Mouse (Mus musculus): ENCODE results near the gene Cdh26.

The Cdh26 gene

GRCm38 (mm10) chr2:178430231-178430630 lies at the start of gene Cdh26:
Cdh26 (plus strand) TSS chr2:178430531.
- DNase-seq (ENCODE audit: low spot score in 2 of 2) = no peak

- no peak for DNase-seq (ENCODE audit: low spot score in 2 of 2)
These were observed 23.1 kb upstream of the Cdh26 start, which contains the start of gene Sycp2 for GRCm38 (mm10) chr2:178407053-178407815. Sycp2 (minus strand) TSS chr2:178407685.

- DNase-seq (ENCODE audit: low spot score in 2 of 2) = no peak
These were observed 21.3 kb upstream of the Cdh26 start for GRCm38 (mm10) chr2:178409024-178409423.

GRCm38 (mm10) chr2:178410286-178410685 lies 20.0 kb upstream of the Cdh26 start:
- no peak for DNase-seq (ENCODE audit: low spot score in 2 of 2)

- peak in 1 of 2 experiments; percentile 3 for DNase-seq (ENCODE audit: low spot score in 2 of 2)
These were observed 17.7 kb upstream of the Cdh26 start for GRCm38 (mm10) chr2:178412598-178412997.

- peak in 1 of 2 experiments; percentile 34 for DNase-seq (ENCODE audit: low spot score in 2 of 2)
These were observed 17.2 kb upstream of the Cdh26 start for GRCm38 (mm10) chr2:178413081-178413480.

GRCm38 (mm10) chr2:178413481-178414260 lies 16.7 kb upstream of the Cdh26 start:
- DNase-seq (ENCODE audit: low spot score in 2 of 2) = peak in 1 of 2 experiments; percentile 20

GRCm38 (mm10) chr2:178414261-178415149 lies 15.8 kb upstream of the Cdh26 start, which contains the start of the genes Ppp1r3d and Fam217b:
Ppp1r3d (minus strand) TSS chr2:178414472.
Fam217b (plus strand) TSS chr2:178414524.
- DNase-seq (ENCODE audit: low spot score in 2 of 2) = peak; percentile 35 to 45

GRCm38 (mm10) chr2:178415150-178415448 lies 15.2 kb upstream of the Cdh26 start:
- DNase-seq (ENCODE audit: low spot score in 2 of 2) = no peak

- DNase-seq (ENCODE audit: low spot score in 2 of 2) = no peak
These were observed 13.9 kb upstream of the Cdh26 start for GRCm38 (mm10) chr2:178416427-178416826.

- peak in 1 of 2 experiments; percentile 3 for DNase-seq (ENCODE audit: low spot score in 2 of 2)
These were observed 13.4 kb upstream of the Cdh26 start for GRCm38 (mm10) chr2:178416970-178417369.

- peak in 1 of 2 experiments; percentile 3 for DNase-seq (ENCODE audit: low spot score in 2 of 2)
These were observed 9.8 kb upstream of the Cdh26 start for GRCm38 (mm10) chr2:178420576-178420975.

GRCm38 (mm10) chr2:178421603-178422002 lies 8.7 kb upstream of the Cdh26 start:
- peak in 1 of 2 experiments; percentile 4 for DNase-seq (ENCODE audit: low spot score in 2 of 2)

- no peak for DNase-seq (ENCODE audit: low spot score in 2 of 2)
These were observed 8.1 kb upstream of the Cdh26 start for GRCm38 (mm10) chr2:178422186-178422585.

- peak; percentile 1 for DNase-seq (ENCODE audit: low spot score in 2 of 2)
These were observed 7.1 kb upstream of the Cdh26 start for GRCm38 (mm10) chr2:178423223-178423622.

GRCm38 (mm10) chr2:178426229-178426628 lies 4.1 kb upstream of the Cdh26 start:
- peak; percentile 4 to 8 for DNase-seq (ENCODE audit: low spot score in 2 of 2)

GRCm38 (mm10) chr2:178427181-178427580 lies 3.1 kb upstream of the Cdh26 start:
- DNase-seq (ENCODE audit: low spot score in 2 of 2) = no peak

GRCm38 (mm10) chr2:178428183-178428582 lies 2.1 kb upstream of the Cdh26 start:
- DNase-seq (ENCODE audit: low spot score in 2 of 2) = no peak

GRCm38 (mm10) chr2:178428676-178429075 lies 1.7 kb upstream of the Cdh26 start:
- DNase-seq (ENCODE audit: low spot score in 2 of 2) = no peak

GRCm38 (mm10) chr2:178429426-178429825 lies 905 bp upstream of the Cdh26 start:
- no peak for DNase-seq (ENCODE audit: low spot score in 2 of 2)

GRCm38 (mm10) chr2:178433495-178433894 lies 3.2 kb downstream of the Cdh26 start:
- DNase-seq (ENCODE audit: low spot score in 2 of 2) = no peak

GRCm38 (mm10) chr2:178433903-178434302 lies 3.6 kb downstream of the Cdh26 start:
- no peak for DNase-seq (ENCODE audit: low spot score in 2 of 2)
